Mouse (Mus musculus): ENCODE measurements at regions not wholly inside any gene's neighbourhood (a gene's known extent, or its start where the extent isn't known, plus 50 kb on each side); places are given as distances from the start of the nearest gene placed in this dataset.

DNA sequence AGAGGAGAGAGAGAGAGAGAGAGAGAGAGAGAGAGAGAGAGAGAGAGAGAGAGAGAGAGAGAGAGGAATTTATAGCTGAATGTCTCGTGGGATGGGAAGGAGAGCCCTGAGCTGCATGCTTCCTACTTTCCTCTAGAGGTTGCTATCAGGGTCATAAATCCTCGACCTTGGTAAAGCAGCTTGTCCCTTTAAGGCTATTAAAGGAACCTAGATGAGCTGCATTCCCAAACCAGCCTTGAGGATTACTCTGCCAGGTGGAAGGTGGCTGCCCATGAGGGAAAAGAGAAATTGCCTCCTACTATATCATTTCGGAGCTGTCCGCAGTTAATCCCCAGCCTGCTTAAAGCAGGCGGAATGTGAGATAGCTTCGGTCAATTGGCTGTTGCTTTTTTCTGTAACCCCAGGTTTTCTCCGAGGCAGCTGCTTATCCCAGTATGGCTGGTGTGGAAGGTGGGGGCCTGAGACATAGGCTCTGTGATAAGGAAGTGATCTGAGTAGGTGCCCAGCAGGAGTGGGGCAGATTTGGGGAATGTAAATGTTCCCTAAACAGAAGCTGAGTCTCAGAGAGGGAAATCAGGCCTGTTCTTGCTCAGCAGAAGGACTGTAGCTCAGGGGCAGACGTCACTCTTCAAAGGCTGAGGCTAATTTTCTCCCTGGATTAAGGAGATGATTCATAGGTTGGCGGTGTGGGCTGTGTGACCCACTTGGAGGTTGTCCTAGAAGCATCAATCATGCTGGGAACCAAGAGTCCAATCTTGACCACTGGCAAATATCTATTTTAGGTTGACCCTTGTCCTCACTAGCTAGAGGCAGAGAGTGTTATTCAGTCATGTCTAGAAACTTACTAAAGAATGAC lies 255.2 kb upstream of the Camk1g start:
- Histone ChIP-seq H3K27ac (replicated peaks) (no peak overlapping the region), H3K4me1 (0 out of 2 replicates have a peak, but pooled peaks cover 6% of the 10 kb centered on the region), H3K4me3 (no peak overlapping the region), H3K9me3 (no peaks in the 10 kb centered on the region), H3K27me3 (replicated peaks; ENCODE audit: low read depth, poor library complexity, severe bottlenecking) (peaks cover 4% of the 10 kb centered on the region; the same call in 1 of the 2 replicates), H3K36me3 (replicated peaks) (no peaks in the 10 kb centered on the region)
- 17% methylated on average over 9 of the region's 9 CpGs for WGBS
- DNase-seq (ENCODE audit: low spot score) = no peak

DNA sequence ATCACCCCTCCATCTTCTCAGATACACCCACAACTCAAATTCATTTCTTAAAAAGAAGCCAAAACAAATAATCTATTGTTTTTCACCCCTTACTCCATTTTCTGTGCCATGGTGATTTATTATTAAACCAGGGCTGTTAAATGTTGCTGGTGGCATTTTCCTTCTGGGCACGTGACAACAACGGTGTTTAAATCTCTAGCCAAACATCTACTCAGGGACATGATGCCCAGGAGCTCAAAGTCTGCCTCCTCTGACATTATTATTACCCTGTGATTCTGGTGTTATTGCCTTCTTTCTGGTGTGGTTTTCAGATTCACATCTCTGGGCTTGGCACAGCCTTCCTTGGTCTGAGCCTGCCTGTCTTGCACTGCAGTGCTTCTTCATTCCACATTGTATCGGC lies 253.5 kb upstream of the Camk1g start:
- WGBS = 88% methylated on average over 3 of the region's 3 CpGs
- no peaks in the 10 kb centered on the region for H3K9me3 ChIP-seq
- H3K4me1 ChIP-seq = 0 out of 2 replicates have a peak, but pooled peaks cover 6% of the 10 kb centered on the region

DNA sequence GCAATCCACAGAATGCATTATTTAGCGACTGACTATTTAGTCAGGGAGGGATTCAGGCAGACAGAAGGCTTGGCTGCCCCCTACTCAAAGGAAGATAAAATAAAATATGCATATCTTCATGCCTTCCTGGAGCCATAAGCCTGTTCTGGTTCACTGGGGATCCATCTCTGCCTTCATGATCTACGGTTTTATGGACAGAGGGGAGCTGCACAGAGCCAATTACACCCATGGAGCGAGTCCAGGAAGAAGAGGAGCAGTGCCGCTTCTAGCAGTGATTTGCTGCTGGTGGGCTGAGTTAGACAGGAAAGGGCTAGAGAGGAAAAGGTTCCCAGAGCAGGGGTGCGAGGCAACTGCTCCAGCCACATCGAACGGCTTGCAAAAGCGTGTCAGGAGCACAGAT lies 248.2 kb upstream of the Camk1g start:
- H3K4me1 ChIP-seq = no peaks in the 10 kb centered on the region
- DNase-seq (ENCODE audit: low spot score) = no peak
- H3K27me3 ChIP-seq (replicated peaks; ENCODE audit: low read depth, poor library complexity, severe bottlenecking) = no peaks in the 10 kb centered on the region
- H3K36me3 ChIP-seq (replicated peaks) = no peaks in the 10 kb centered on the region
- H3K4me3 ChIP-seq = no peak overlapping the region
- no peaks in the 10 kb centered on the region for H3K9me3 ChIP-seq
- WGBS = 80% methylated on average over 8 of the region's 8 CpGs
- no peak overlapping the region for H3K27ac ChIP-seq (replicated peaks)

More for the DNA sequence above, 253.5 kb upstream of the Camk1g start:
- H3K4me3 ChIP-seq = no peak overlapping the region
- H3K27ac ChIP-seq (replicated peaks) = no peak overlapping the region
- H3K27me3 ChIP-seq (replicated peaks; ENCODE audit: low read depth, poor library complexity, severe bottlenecking) = peaks cover 4% of the 10 kb centered on the region; the same call in 1 of the 2 replicates
- no peak for DNase-seq (ENCODE audit: low spot score)
- no peaks in the 10 kb centered on the region for H3K36me3 ChIP-seq (replicated peaks)

DNA sequence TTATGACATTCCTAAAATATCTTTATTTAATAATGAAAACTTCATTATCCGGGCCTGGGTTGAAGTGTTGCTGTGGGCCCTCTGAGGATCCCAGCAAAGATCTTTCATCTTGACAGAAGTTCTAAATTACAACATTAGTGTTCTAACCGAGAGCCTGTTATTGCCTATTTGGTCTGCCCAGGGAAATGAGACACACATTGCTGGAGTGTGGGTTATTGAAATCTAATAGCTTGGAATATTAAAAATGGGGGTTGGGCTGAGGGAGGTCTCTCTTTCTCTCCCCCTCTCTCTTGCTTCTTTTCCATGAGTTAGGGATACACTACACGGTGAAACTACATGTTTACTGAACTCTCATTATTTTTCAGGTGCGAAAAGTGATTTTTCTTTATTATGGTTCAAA lies 240.4 kb upstream of the Camk1g start:
- WGBS = 86% methylated on average over 4 of the region's 4 CpGs

DNA sequence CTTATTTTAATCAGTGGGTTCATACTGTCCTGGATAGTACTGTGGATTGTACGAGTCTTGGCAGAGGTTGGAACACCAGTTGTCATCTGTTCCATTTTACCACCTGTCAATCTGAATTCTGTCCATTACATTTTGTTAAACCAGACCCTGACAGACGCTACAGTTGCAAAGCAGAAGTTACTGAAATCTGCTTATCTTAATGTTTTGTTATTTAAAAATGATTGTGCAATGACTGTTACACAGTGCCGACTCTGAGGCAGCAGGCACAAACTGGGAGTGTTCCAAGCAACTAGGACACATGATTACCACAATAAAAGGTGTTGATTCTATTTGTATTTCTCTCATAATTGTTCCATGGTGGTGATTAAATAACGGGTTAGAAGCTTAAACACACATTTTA lies 229.8 kb upstream of the Camk1g start:
- Histone ChIP-seq H3K4me1 (no peaks in the 10 kb centered on the region), H3K27ac (replicated peaks) (no peak overlapping the region), H3K36me3 (replicated peaks) (no peaks in the 10 kb centered on the region), H3K9me3 (no peaks in the 10 kb centered on the region), H3K27me3 (replicated peaks; ENCODE audit: low read depth, poor library complexity, severe bottlenecking) (no peaks in the 10 kb centered on the region), H3K4me3 (no peak overlapping the region)
- no peak for DNase-seq (ENCODE audit: low spot score)
- 79% methylated on average over 4 of the region's 4 CpGs for WGBS

More for the DNA sequence above, 240.4 kb upstream of the Camk1g start:
- no peaks in the 10 kb centered on the region for H3K9me3 ChIP-seq
- H3K4me1 ChIP-seq = no peaks in the 10 kb centered on the region
- H3K27me3 ChIP-seq (replicated peaks; ENCODE audit: low read depth, poor library complexity, severe bottlenecking) = no peaks in the 10 kb centered on the region
- H3K27ac ChIP-seq (replicated peaks) = no peak overlapping the region
- no peaks in the 10 kb centered on the region for H3K36me3 ChIP-seq (replicated peaks)
- no peak for DNase-seq (ENCODE audit: low spot score)
- H3K4me3 ChIP-seq = no peak overlapping the region

DNA sequence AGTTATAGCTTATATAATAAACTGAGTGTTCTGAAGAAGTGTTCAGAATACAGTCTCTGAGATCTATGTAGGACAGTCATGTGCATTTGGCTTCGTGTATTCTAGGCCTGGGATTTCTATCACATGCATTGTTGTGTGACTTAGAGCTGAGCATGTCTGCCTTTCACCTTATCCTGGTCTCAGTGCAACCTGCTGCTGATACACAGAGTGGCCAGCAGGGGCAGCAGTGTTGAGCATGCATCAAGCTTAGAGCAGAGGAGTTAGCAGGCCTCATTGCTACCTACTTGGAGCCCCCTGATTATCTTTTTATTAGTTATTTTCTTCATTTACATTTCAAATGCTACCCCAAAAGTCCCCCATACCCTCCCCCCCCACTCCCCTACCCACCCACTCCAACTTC lies 229.1 kb upstream of the Camk1g start:
- Histone ChIP-seq H3K4me1 (peaks cover 6% of the 10 kb centered on the region), H3K4me3 (no peak overlapping the region), H3K27ac (replicated peaks) (no peak overlapping the region), H3K36me3 (replicated peaks) (no peaks in the 10 kb centered on the region), H3K9me3 (no peaks in the 10 kb centered on the region), H3K27me3 (replicated peaks; ENCODE audit: low read depth, poor library complexity, severe bottlenecking) (no peaks in the 10 kb centered on the region)
- 40% methylated on average over 1 of the region's 1 CpGs for WGBS
- DNase-seq (ENCODE audit: low spot score) = no peak

DNA sequence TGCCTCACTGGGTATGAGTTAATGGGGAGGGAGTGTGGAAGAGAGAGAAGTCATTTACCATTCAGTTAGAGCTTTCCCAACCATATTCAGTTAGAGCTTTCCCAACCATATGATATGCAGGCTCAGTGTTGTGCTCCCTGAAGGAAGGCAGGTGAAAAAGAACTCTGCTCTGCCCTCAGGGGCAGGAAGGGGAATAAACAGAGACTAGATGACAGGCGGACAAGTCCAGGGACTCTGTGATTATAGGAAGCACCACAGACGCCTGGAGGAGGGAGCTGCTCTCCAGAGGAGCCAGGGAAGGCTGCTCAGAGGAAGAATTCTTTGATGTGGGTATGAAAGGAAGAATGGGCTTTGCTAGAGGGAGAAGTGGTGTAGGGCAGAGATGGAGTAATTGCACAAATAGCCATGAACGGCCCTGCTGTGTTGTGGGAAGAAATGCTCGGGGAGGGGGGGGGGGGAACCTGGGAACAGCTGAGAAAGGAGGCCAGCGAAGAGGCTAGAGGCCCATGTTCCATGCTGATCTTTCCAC lies 220.3 kb upstream of the Camk1g start:
- peaks cover 57% of the 10 kb centered on the region for H3K4me1 ChIP-seq
- peak overlapping the region; percentile 30; the same call in 1 of the 2 replicates for H3K27ac ChIP-seq (replicated peaks)
- no peaks in the 10 kb centered on the region for H3K36me3 ChIP-seq (replicated peaks)
- peak; percentile 38 for DNase-seq (ENCODE audit: low spot score)
- no peaks in the 10 kb centered on the region for H3K9me3 ChIP-seq
- 10% methylated on average over 5 of the region's 5 CpGs for WGBS
- H3K4me3 ChIP-seq = no peak overlapping the region
- H3K27me3 ChIP-seq (replicated peaks; ENCODE audit: low read depth, poor library complexity, severe bottlenecking) = no peaks in the 10 kb centered on the region

DNA sequence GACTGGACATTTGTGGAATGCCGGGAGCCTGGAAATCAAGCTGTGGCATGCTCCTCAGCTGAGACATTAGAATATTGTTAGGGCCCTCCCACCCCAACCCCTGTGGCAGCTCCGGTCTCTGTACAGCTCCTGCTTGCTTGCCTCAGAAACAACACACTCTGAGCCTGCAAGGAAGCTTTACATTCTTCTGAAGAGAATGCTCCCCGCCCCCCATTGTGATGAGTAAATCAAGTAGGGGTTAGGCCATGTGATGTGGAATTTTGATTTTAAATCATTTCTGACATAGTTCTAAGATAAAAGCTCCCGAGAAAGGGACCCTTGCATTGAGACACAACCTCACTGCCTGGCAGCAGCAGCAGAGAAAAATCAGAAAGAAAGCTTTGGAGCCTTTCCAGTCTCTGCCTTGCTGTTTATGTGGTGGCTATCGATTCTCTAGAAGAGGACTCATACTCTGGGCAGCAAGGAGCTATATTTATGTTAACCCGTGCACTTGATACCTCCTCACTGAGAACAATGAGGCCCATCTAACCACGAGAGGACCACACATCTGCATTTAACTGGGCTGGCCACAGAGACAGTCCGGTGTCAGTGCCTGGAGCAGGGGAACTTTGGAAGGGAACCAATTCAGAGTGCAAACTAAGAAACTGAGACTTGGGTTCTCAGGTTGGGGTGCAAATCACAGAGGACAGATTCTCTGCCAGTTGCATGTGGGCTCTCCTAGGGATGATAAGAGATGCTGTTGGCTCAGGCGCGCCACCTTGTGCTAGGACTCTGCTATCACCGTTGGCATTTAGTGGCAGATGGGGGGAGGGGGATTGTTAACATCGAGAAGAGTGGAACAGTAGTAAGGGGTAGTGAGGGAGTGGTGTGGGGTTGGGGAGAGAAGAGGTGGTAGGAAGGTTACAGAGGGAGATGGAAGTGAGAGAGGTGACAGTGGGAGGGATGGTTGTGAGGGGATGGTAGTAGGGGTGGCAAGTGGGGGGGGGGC lies 218.7 kb upstream of the Camk1g start:
- 27% methylated on average over 12 of the region's 12 CpGs for WGBS
- Histone ChIP-seq H3K27ac (replicated peaks) (peak overlapping the region; percentile 74), H3K27me3 (replicated peaks; ENCODE audit: low read depth, poor library complexity, severe bottlenecking) (no peaks in the 10 kb centered on the region)

DNA sequence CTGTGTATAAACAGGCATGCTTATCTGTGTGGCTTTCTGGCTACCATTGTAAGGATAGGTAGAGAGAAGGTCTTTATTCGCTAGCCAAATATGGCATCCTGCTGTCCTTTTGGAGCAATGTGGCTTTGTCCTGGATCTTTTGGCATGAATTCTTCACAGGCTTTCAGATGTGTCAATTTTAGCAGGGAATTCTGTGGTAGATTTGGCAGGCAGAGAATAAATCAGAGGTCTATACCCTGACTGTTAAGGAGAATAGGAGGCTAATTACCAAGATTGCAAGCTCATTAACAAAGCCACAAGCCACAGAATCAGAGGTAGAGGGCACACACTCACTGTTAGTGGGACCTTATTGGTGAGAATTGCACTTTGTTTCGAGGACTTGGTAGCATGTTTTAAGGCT lies 217.2 kb upstream of the Camk1g start:
- Histone ChIP-seq H3K36me3 (replicated peaks) (no peaks in the 10 kb centered on the region), H3K27ac (replicated peaks) (no peak overlapping the region), H3K4me3 (no peak overlapping the region), H3K27me3 (replicated peaks; ENCODE audit: low read depth, poor library complexity, severe bottlenecking) (no peaks in the 10 kb centered on the region), H3K9me3 (no peaks in the 10 kb centered on the region), H3K4me1 (peaks cover 43% of the 10 kb centered on the region)
- DNase-seq (ENCODE audit: low spot score) = no peak
- 86% methylated on average over 2 of the region's 2 CpGs for WGBS

More for the DNA sequence above, 218.7 kb upstream of the Camk1g start:
- Histone ChIP-seq H3K4me1 (peaks cover 47% of the 10 kb centered on the region), H3K36me3 (replicated peaks) (no peaks in the 10 kb centered on the region), H3K9me3 (no peaks in the 10 kb centered on the region), H3K4me3 (no peak overlapping the region)
- peak; percentile 83 for DNase-seq (ENCODE audit: low spot score)

DNA sequence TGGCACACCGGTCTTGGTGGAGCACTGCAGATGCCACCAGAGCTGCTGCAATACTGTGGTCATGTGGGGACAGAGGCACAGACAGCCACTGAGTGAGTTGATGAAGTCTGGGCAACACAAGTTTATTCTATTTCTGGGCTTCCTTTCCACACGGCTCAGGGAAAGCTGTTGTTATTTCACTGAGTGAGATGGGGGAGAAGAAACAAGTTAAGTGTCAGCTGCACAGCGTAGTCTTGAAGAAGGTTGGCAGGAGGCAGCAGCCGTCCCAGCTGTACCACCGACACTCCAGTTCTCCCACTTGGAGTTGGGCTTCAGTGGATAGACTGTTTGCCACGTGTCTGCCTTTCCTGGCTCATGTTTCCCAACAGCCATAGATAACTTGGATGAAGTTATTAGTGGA lies 216.8 kb upstream of the Camk1g start:
- no peaks in the 10 kb centered on the region for H3K36me3 ChIP-seq (replicated peaks)
- H3K4me3 ChIP-seq = no peak overlapping the region
- no peaks in the 10 kb centered on the region for H3K27me3 ChIP-seq (replicated peaks; ENCODE audit: low read depth, poor library complexity, severe bottlenecking)
- 83% methylated on average over 6 of the region's 6 CpGs for WGBS
- peaks cover 43% of the 10 kb centered on the region for H3K4me1 ChIP-seq
- no peak for DNase-seq (ENCODE audit: low spot score)
- H3K9me3 ChIP-seq = no peaks in the 10 kb centered on the region
- H3K27ac ChIP-seq (replicated peaks) = no peak overlapping the region

DNA sequence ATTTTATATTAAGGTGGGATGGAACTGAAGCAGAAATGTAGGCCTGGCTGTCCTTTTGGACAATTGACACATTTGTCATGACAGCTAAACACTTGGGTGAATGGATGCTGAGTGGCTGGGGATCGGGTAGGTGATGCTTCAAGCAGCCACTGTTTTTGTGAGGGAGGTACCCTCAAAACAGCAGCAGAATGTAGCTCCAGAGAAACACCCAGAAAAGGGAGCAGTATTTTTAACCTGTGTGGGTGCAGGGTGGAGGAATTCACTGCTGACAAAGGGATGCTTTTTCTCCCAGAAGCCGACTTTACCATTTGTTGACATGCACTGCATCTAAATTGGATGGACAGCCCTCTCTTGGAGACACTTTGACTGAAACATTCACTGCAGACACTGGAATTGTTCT lies 213.7 kb upstream of the Camk1g start:
- Histone ChIP-seq H3K9me3 (no peaks in the 10 kb centered on the region), H3K4me3 (no peak overlapping the region), H3K4me1 (peaks cover 28% of the 10 kb centered on the region), H3K27ac (replicated peaks) (no peak overlapping the region), H3K36me3 (replicated peaks) (no peaks in the 10 kb centered on the region), H3K27me3 (replicated peaks; ENCODE audit: low read depth, poor library complexity, severe bottlenecking) (no peaks in the 10 kb centered on the region)
- DNase-seq (ENCODE audit: low spot score) = no peak
- WGBS = 78% methylated on average over 2 of the region's 2 CpGs

DNA sequence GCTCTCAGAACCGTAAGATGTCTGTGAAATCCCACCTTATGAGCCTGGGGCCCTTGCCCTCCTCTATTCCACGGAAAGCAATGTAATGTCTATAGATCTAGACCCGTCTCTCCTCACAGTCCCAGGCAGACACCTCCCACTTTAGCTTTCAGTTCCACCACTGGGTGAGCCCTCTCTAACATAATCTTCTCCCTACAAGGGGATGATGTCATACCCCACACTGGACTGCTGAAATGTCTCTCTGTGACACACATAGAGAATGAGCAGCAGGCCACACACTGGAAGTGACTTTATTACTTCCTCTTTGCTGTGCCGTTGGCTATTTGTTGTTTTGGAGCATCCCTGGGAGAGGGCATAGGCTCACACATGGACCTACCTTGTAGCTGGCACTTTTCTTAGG lies 210.3 kb upstream of the Camk1g start:
- Histone ChIP-seq H3K9me3 (no peaks in the 10 kb centered on the region), H3K27ac (replicated peaks) (no peak overlapping the region), H3K27me3 (replicated peaks; ENCODE audit: low read depth, poor library complexity, severe bottlenecking) (no peaks in the 10 kb centered on the region), H3K36me3 (replicated peaks) (no peaks in the 10 kb centered on the region), H3K4me3 (no peak overlapping the region), H3K4me1 (peaks cover 17% of the 10 kb centered on the region)
- no peak for DNase-seq (ENCODE audit: low spot score)
- WGBS = 82% methylated on average over 4 of the region's 4 CpGs
